Mouse (Mus musculus) limb, embryonic 14.5 days (tissue): Measurements from ENCODE around the gene Syne3. TPM values are rescaled to one million over a fixed set of nuclear protein-coding genes. Genes with fewer than 3 reads are reported as not detected.

Source experiments
- ATAC-seq: fragments of 200-750 bp; cut with Nextera tagmentation; 2 replicates; pipeline ENCODE4 v1.8.0; 2017; ENCODE audit warnings: low read depth, moderate number of reproducible peaks, moderate TSS enrichment; ENCODE audit not compliant: low FRiP score
- DNase-seq: peaks from one replicate; pipeline ENCODE4 v3.0.0-alpha.2; 2015; ENCODE audit warnings: low spot score
- H3K27ac ChIP-seq: fragments of 300-500 bp; sonication (generic); replicated peaks from 2 replicates; pipeline ENCODE4 v1.5.1; 2014; ENCODE audit warnings: low read depth, mild to moderate bottlenecking, low read length, moderate library complexity, mixed read lengths
- H3K27me3 ChIP-seq: fragments of 300-500 bp; sonication (generic); 2 replicates; pipeline ENCODE4 v1.6.1; 2014; ENCODE audit warnings: low read length, mixed read lengths; ENCODE audit not compliant: control insufficient read depth, insufficient read depth
- H3K36me3 ChIP-seq: fragments of 300-500 bp; sonication (generic); 2 replicates; pipeline ENCODE4 v1.6.1; 2014; ENCODE audit warnings: mild to moderate bottlenecking, low read length, moderate library complexity, mixed read lengths; ENCODE audit not compliant: control insufficient read depth, insufficient read depth
- H3K4me1 ChIP-seq: fragments of 300-500 bp; sonication (generic); 2 replicates; pipeline ENCODE4 v1.6.1; 2014; ENCODE audit warnings: antibody characterized with exemption, low read length, mixed read lengths; ENCODE audit not compliant: control insufficient read depth, insufficient read depth
- H3K4me2 ChIP-seq: fragments of 300-500 bp; sonication (generic); replicated peaks from 2 replicates; pipeline ENCODE4 v1.6.1; 2014; ENCODE audit warnings: low read depth, mild to moderate bottlenecking, low read length, moderate library complexity; ENCODE audit not compliant: severe bottlenecking
- H3K4me3 ChIP-seq: fragments of 300-500 bp; sonication (generic); replicated peaks from 2 replicates; pipeline ENCODE4 v1.5.1; 2014; ENCODE audit warnings: low read length
- H3K9ac ChIP-seq: fragments of 300-500 bp; sonication (generic); 2 replicates; pipeline ENCODE4 v1.6.1; 2014; ENCODE audit warnings: mild to moderate bottlenecking, low read depth, low read length, moderate library complexity; ENCODE audit not compliant: severe bottlenecking
- H3K9me3 ChIP-seq: fragments of 300-500 bp; sonication (generic); 2 replicates; pipeline ENCODE4 v1.6.1; 2016; ENCODE audit warnings: low read length; ENCODE audit not compliant: control insufficient read depth
- POLR2A ChIP-seq: fragments of 200-500 bp; IDR thresholded peaks from 2 replicates; pipeline ENCODE4 v1.8.0; 2012; ENCODE audit warnings: inconsistent platforms, mild to moderate bottlenecking, moderate library complexity, borderline replicate concordance; ENCODE audit not compliant: insufficient read depth, insufficient read length; ENCODE audit errors: extremely low read depth
- WGBS: fragments of 180-500 bp; shearing (Covaris S2); extraction: QIAGEN DNeasy Blood & Tissue Kit; methylation state at CpG from one replicate; pipeline ENCODE4 v1.1.7; 2014; 5-methylcytosine and 5-hydroxymethylcytosine counted together
- polyA plus RNA-seq, 2 experiments: library from polyadenylated mRNA; depleted of rRNA in 1 of 2; stranded (reverse) in 1 of 2; unstranded in 1 of 2; fragments of >200 nt; fragmentation: Nextera tagmentation in 1 of 2; extraction: Ambion mirVana in 1 of 2; gene quantifications; 2 replicates each; pipeline versions ENCODE4 v1.2.1 to v1.2.3; 2012 to 2014

The Syne3 gene
- polyA plus RNA-seq, 2 experiments = 2.0 to 2.6 TPM

- Histone ChIP-seq H3K36me3 (no peaks in the 10 kb centered on the region), H3K4me2 (peak overlapping the region; percentile 32; the same call in 1 of the 2 replicates), H3K27me3 (no peaks in the 10 kb centered on the region), H3K4me1 (peaks cover 8% of the 10 kb centered on the region), H3K4me3 (no peak overlapping the region), H3K27ac (no peak overlapping the region), H3K9ac (no peak overlapping the region), H3K9me3 (peaks cover 6% of the 10 kb centered on the region; the same call in 1 of the 2 replicates)
- DNase-seq (no peak), ATAC-seq (no peak)
- 41% methylated on average over 5 of the region's 5 CpGs for WGBS
- TF ChIP-seq POLR2A = no peak
Measured at GRCm38 (mm10) chr12:104938935-104939334, 70.7 kb downstream of the Syne3 start.

GRCm38 (mm10) chr12:104936223-104936622 lies 73.4 kb downstream of the Syne3 start:
- 76% methylated on average over 4 of the region's 4 CpGs for WGBS
- ATAC-seq = no peak
- Histone ChIP-seq H3K27ac (no peak overlapping the region), H3K9me3 (peaks cover 6% of the 10 kb centered on the region; the same call in 1 of the 2 replicates), H3K9ac (no peak overlapping the region), H3K4me2 (no peak overlapping the region), H3K27me3 (no peaks in the 10 kb centered on the region), H3K4me1 (peaks cover 8% of the 10 kb centered on the region), H3K4me3 (no peak overlapping the region), H3K36me3 (no peaks in the 10 kb centered on the region)
- TF ChIP-seq POLR2A = no peak
- DNase-seq = no peak

GRCm38 (mm10) chr12:104935144-104935543 lies 74.5 kb downstream of the Syne3 start:
- TF ChIP-seq POLR2A = no peak
- Histone ChIP-seq H3K36me3 (no peaks in the 10 kb centered on the region), H3K9me3 (peaks cover 6% of the 10 kb centered on the region; the same call in 1 of the 2 replicates), H3K9ac (no peak overlapping the region), H3K4me1 (peaks cover 8% of the 10 kb centered on the region), H3K4me2 (no peak overlapping the region), H3K4me3 (no peak overlapping the region), H3K27ac (no peak overlapping the region), H3K27me3 (no peaks in the 10 kb centered on the region)
- WGBS = 83% methylated on average over 8 of the region's 8 CpGs
- DNase-seq (no peak), ATAC-seq (no peak)

- no peak for TF ChIP-seq POLR2A
- H3K27me3 ChIP-seq = no peaks in the 10 kb centered on the region
- H3K9ac ChIP-seq = no peak overlapping the region
- no peak overlapping the region for H3K27ac ChIP-seq
- ATAC-seq (no peak), DNase-seq (no peak)
- H3K9me3 ChIP-seq = peaks cover 6% of the 10 kb centered on the region; the same call in 1 of the 2 replicates
- no peak overlapping the region for H3K4me3 ChIP-seq
- no peaks in the 10 kb centered on the region for H3K36me3 ChIP-seq
- peaks cover 2% of the 10 kb centered on the region for H3K4me1 ChIP-seq
- 69% methylated on average over 13 of the region's 13 CpGs for WGBS
- no peak overlapping the region for H3K4me2 ChIP-seq
Measured at GRCm38 (mm10) chr12:104933800-104934199, 75.8 kb downstream of the Syne3 start.

DNA sequence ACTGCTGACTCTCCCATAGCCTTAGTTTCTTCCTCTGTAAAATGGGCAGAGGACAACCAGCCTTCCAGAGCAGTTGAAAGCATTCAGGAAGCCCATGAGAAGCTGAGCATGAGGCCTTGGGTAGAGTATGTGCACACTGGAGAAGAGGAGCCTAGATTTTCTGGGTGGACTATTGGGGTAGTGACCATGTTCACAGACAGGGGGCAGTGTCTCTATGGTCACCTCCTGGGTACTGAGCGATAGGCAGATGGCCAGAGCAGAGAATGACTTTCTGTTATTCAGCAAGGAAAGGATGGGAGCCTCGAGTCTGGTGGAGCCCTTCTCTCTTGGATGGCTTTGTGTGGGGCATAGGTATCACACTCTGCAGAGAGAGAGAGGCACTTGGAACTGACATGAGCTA lies 76.4 kb downstream of the Syne3 start:
- ATAC-seq = no peak
- H3K27me3 ChIP-seq = no peaks in the 10 kb centered on the region
- no peak overlapping the region for H3K4me3 ChIP-seq
- H3K4me2 ChIP-seq = no peak overlapping the region
- no peak overlapping the region for H3K27ac ChIP-seq
- H3K4me1 ChIP-seq = no peaks in the 10 kb centered on the region
- H3K9ac ChIP-seq = no peak overlapping the region
- no peaks in the 10 kb centered on the region for H3K36me3 ChIP-seq
- TF ChIP-seq POLR2A = no peak
- peaks cover 6% of the 10 kb centered on the region; the same call in 1 of the 2 replicates for H3K9me3 ChIP-seq
- 68% methylated on average over 2 of the region's 2 CpGs for WGBS
- DNase-seq = no peak

- H3K27ac ChIP-seq = no peak overlapping the region
- ATAC-seq = no peak
- no peak overlapping the region for H3K4me2 ChIP-seq
- no peaks in the 10 kb centered on the region for H3K27me3 ChIP-seq
- 91% methylated on average over 2 of the region's 2 CpGs for WGBS
- no peak for DNase-seq
- H3K9me3 ChIP-seq = no peaks in the 10 kb centered on the region
- TF ChIP-seq POLR2A = no peak
- no peak overlapping the region for H3K4me3 ChIP-seq
- H3K4me1 ChIP-seq = peaks cover 16% of the 10 kb centered on the region
- H3K36me3 ChIP-seq = no peaks in the 10 kb centered on the region
- H3K9ac ChIP-seq = no peak overlapping the region
Measured at GRCm38 (mm10) chr12:104925765-104926164, 83.8 kb downstream of the Syne3 start.
